Mouse (Mus musculus) G1E-ER4 (cell line): Measurements from ENCODE around the gene Selenok. TPM values are rescaled to one million over a fixed set of nuclear protein-coding genes. Genes with fewer than 3 reads are reported as not detected.

Experiments used
- GATA1 ChIP-seq: IDR thresholded peaks from one replicate; pipeline ENCODE4 v1.8.0; 2012; ENCODE audit warnings: low read length, inconsistent platforms
- polyA plus RNA-seq: library from polyadenylated mRNA; stranded (reverse); fragments of >175 nt; gene quantifications from 2 replicates; pipeline ENCODE4 v1.2.3, GENCODE M21; 2012

The Selenok gene
- polyA plus RNA-seq, 1 experiment: 11.0 TPM

- no peak for TF ChIP-seq GATA1
These were observed 12.5 kb downstream of the Selenok start for GRCm38 (mm10) chr14:29980447-29981205.

GRCm38 (mm10) chr14:29986096-29986495 is 18.0 kb downstream of the Selenok start:
- TF ChIP-seq GATA1: no peak

- no peak for TF ChIP-seq GATA1
These were observed 19.2 kb downstream of the Selenok start for GRCm38 (mm10) chr14:29987276-29987675.

- no peak for TF ChIP-seq GATA1
These were observed 19.6 kb downstream of the Selenok start for GRCm38 (mm10) chr14:29987739-29988138.

- no peak for TF ChIP-seq GATA1
These were observed 20.2 kb downstream of the Selenok start for GRCm38 (mm10) chr14:29988337-29988736.

GRCm38 (mm10) chr14:29994976-29995375 is 26.9 kb downstream of the Selenok start:
- no peak for TF ChIP-seq GATA1

- no peak for TF ChIP-seq GATA1
These were observed 28.1 kb downstream of the Selenok start for GRCm38 (mm10) chr14:29996000-29996751.

GRCm38 (mm10) chr14:29997345-29997744 is 29.2 kb downstream of the Selenok start:
- no peak for TF ChIP-seq GATA1

- no peak for TF ChIP-seq GATA1
These were observed 30.8 kb downstream of the Selenok start for GRCm38 (mm10) chr14:29998747-29999474.

- no peak for TF ChIP-seq GATA1
These were observed 31.3 kb downstream of the Selenok start for GRCm38 (mm10) chr14:29999475-29999811.

GRCm38 (mm10) chr14:30008733-30009575 is 40.8 kb downstream of the Selenok start, which contains the start of the genes Il17rb and Chdh:
Gene Il17rb (minus strand): TSS chr14:30008896.
Gene Chdh (plus strand): TSS chr14:30009023.
- TF ChIP-seq GATA1: no peak

- no peak for TF ChIP-seq GATA1
These were observed 41.9 kb downstream of the Selenok start for GRCm38 (mm10) chr14:30009864-30010560.

- no peak for TF ChIP-seq GATA1
These were observed 43.9 kb downstream of the Selenok start for GRCm38 (mm10) chr14:30011886-30012560.

- TF ChIP-seq GATA1: no peak
These were observed 46.4 kb downstream of the Selenok start for GRCm38 (mm10) chr14:30014487-30014886.
